Mouse (Mus musculus) hematopoietic stem cell, adult 5-6 weeks (primary cell): Measurements from ENCODE around the gene Sycp2. TPM values are rescaled to one million over a fixed set of nuclear protein-coding genes. Genes with fewer than 3 reads are reported as not detected.
A peak's percentile ranks its signal among the peaks of the same experiment; 100 is the strongest.
"Not testable (repeated sequence)": the region's sequence is repeated elsewhere in the genome, so short reads cannot be mapped to it uniquely, and the experiment has no call there.

ENCODE experiments used
- ATAC-seq, 2 experiments: fragments of 125-278 bp in 1 of 2; replicated peaks in 1 of 2; 2 replicates each; pipeline ENCODE4 v1.8.0; 2016 to 2017; ENCODE audit warnings: inconsistent platforms in 2 of 2, mild to moderate bottlenecking in 2 of 2, moderate number of reproducible peaks in 2 of 2, low read depth in 1 of 2, moderate TSS enrichment in 1 of 2; ENCODE audit not compliant: low FRiP score in 2 of 2, poor library complexity in 2 of 2, severe bottlenecking in 2 of 2, insufficient read depth in 1 of 2, low TSS enrichment in 1 of 2
- total RNA-seq: library from RNA; stranded (forward); fragments of 172-1452, 232-1000 nt; gene quantifications from 2 replicates; pipeline ENCODE4 v1.2.3, GENCODE M21; 2017

Sycp2 gene
- total RNA-seq, 1 experiment from 2014 or later = 0.74 TPM

DNA sequence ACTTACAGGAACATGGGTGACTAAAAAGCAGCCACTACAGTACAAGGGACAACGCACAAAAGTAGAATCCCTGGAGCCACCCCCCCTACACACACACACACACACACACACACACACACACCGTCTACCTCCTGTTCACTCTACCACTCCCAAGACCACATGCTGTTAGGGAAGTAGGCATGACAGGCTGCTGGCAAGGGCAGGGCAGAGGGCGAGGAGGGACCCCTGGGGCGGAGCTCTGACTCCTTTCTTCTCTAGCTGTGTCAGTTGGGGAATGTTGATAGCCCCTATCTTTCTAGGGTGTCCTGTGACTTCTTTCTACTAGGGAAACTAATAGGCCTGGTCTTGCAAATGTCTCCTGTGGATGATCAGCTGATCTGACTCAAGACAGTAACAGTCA is 9.5 kb upstream of the Sycp2 start:
- ATAC-seq = peak in 1 of 2 experiments; percentile 28; a peak in 1 of 4 replicates

- ATAC-seq = peak; percentile 43 to 46; a peak in 2 of 4 replicates
These were observed 8.9 kb upstream of the Sycp2 start for GRCm38 (mm10) chr2:178416427-178416826.

- no peak for ATAC-seq
These were observed 7.6 kb upstream of the Sycp2 start for GRCm38 (mm10) chr2:178415150-178415448.

DNA sequence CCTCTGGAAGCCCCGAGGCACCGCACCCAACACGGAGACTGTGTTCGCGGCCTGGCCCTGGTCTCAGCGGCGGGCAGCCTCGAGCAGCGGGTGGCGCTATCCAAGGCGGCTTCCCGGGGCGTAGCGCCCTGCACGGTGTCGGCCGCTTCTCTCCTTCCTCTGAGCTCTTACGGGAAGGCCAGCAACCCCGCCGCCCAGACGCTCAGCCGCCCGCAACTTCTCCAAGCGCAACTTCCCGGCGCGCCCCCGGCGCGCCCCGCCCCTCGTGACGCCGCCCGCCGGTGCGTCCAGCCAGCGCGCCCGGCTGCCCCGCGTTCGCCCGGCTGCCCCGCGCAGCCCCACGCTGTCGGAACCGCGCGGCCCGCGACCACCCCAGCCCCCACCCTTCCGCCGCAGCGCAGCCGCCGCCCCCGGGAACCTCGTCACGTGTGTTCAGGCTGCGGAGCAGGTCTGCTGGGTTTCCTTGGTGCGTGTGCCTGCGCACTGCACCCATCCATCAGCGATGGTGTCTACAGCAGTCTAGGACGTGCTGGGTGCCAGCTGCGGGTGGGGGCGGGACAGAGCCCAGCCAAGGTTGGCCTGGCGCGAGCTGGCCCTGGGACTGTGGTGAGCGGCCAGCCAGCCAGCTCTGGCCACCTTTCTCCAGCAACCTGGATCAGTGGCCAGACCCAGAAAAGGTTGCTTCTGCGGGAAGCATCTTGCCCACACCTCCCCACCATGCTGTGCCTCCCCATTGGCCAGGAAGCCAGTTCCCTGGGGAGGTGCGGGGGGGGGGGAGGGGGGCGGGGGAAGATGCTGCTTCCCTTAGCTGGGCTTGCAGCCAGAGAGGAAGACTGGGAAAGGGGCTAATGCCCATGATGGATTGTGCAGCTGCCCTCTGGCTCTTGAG is 7.0 kb upstream of the Sycp2 start, which contains the start of the genes Ppp1r3d and Fam217b:
TSS of gene Ppp1r3d (minus strand) at position 212 of the 889 bp plus-strand sequence.
TSS of gene Fam217b (plus strand) at position 264 of the 889 bp plus-strand sequence.
- peak; percentile 71 to 80 for ATAC-seq

- ATAC-seq = no peak
These were observed 6.2 kb upstream of the Sycp2 start for GRCm38 (mm10) chr2:178413481-178414260.

GRCm38 (mm10) chr2:178413081-178413480 is 5.6 kb upstream of the Sycp2 start:
- ATAC-seq = no peak

DNA sequence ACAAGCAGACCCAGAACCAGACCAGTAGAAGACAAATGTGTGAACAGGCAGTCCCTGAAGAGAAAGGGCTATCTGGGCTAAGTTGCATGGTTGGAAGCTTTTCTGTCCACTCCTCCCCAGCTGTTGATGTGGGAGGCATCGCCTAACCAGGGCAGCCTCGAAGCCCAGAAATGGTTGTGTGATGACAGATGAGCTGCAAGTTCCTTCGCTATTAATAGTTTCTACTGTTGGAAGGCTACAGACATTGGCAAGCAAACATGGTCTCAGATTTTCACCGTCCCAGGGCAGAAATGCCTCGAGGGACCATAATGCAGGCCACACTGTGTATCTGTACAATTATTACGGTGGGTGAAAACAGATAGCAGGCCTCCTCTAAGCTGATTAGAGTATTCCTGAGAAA is 5.1 kb upstream of the Sycp2 start:
- ATAC-seq = no peak

DNA sequence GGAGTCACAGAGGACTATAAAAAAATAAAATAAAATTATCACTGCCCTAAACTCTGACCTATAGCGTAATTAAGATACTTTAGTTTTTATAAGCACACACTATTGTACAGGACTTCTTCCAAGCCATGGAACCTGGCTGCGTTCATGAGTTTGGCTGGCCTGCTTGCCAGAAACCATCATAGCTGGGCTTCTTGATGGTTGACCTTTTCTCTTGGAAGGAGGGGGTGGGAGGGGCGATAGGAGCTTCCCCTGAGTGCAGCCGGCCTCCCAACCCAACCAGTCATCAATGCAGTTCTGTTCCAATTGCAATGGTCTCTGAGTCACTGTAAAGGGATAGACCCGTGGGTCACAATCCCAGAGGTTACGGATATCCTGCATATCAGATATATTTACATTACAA is 2.8 kb upstream of the Sycp2 start:
- ATAC-seq = no peak

DNA sequence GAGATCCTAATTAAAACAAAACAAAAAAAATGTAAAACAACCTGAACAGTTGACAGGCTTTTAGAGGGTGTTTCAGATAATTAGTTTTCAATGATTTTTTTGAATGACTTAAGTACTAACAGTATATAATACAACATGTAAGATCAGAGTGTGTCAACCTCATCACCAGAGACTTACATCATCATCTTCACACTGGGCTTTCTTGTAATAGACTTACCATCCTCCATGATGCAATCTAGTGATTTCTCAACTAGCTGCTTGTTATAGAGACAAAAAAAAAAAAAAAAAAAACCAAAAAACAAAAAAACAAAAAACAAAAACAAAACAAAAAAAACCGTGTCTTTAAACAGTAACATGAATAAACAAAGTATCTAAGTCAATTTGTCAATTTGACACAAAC is 1.5 kb upstream of the Sycp2 start:
- ATAC-seq = no peak; a peak in 1 of 4 replicates

DNA sequence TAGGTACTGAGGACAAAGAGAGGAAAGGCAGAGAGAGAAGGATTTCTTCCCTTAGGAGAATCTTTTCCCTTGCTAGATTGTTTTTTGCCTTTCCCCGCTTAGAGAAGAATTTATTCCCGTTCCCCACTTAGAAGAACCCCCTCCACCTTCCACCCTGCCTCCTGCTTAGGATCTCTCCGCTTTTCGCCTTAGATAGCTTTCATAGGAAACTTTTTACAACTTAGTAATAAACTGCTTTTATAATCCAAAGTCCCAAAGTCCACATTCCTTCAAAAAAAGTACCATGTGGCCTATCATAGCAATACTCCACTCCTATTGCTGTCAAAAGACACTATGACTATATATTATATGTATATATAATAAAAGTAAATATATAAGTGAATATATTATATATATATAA is 64.9 kb downstream of the Sycp2 start:
- no peak for ATAC-seq

DNA sequence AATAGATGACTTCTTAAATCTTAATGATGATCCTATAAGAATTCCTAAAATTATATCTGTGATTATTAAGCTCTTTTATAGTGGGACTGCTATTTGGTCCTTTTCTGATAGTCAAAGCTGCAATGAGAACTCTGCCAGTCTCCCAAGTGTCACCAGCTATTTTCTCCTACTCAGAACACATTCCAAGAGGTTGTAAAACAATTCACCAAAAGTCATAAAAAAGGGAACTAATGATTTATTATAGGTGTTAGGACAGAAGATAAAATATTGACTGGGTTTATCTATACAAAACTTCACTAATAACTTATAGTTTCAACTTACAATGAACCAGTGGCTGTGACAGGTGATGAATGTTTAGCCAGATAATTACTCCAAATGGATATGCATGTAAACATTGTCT is 65.4 kb downstream of the Sycp2 start:
- not testable (repeated sequence) for ATAC-seq

GRCm38 (mm10) chr2:178339044-178339443 is 68.4 kb downstream of the Sycp2 start:
- ATAC-seq = peak in 1 of 2 experiments; percentile 46; a peak in 1 of 4 replicates

GRCm38 (mm10) chr2:178337878-178338277 is 69.6 kb downstream of the Sycp2 start:
- no peak for ATAC-seq

DNA sequence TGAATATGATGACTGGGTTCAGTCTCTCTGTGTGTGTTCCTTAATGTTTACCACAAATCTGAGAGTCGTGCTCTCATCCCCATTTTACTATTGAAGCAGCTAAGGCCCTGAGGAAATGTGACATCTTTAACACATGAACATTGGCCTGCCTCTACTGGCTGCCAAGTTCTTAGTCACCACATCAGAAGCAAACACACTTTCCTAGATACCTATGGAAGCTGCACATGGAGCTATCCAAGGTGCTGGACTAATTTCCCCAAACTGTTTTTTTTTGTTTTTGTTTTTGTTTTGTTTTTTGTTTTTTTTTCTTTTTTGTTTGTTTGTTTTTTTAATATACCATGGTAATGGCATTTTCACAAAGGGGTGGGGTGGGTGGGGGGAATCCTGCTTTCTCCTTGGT is 77.5 kb downstream of the Sycp2 start:
- no peak for ATAC-seq

GRCm38 (mm10) chr2:178329551-178329950 is 77.9 kb downstream of the Sycp2 start:
- ATAC-seq = no peak

GRCm38 (mm10) chr2:178327466-178328040 is 79.9 kb downstream of the Sycp2 start:
- peak; percentile 60 to 64 for ATAC-seq

- ATAC-seq = no peak
These were observed 80.6 kb downstream of the Sycp2 start for GRCm38 (mm10) chr2:178326750-178327465.
